Mouse (Mus musculus): ENCODE measurements at regions not wholly inside any gene's neighbourhood (a gene's known extent, or its start where the extent isn't known, plus 50 kb on each side); places are given as distances from the start of the nearest gene placed in this dataset.

GRCm38 (mm10) chr8:44819691-44820090 is 115.6 kb upstream of the Fat1 start:
- no peak for DNase-seq (ENCODE audit: low spot score in 2 of 2)
- intact Hi-C loops (cut with DNase I) = no loop called here

- no peak for DNase-seq (ENCODE audit: low spot score in 2 of 2)
- intact Hi-C loops (cut with DNase I) = no loop called here
These were observed 110.0 kb upstream of the Fat1 start for GRCm38 (mm10) chr8:44825183-44825757.

- intact Hi-C loops (cut with DNase I) = no loop called here
- peak; percentile 49 to 59 for DNase-seq (ENCODE audit: low spot score in 2 of 2)
These were observed 108.3 kb upstream of the Fat1 start for GRCm38 (mm10) chr8:44826936-44827335.

GRCm38 (mm10) chr8:44828026-44828425 is 107.2 kb upstream of the Fat1 start:
- no peak for DNase-seq (ENCODE audit: low spot score in 2 of 2)
- intact Hi-C loops (cut with DNase I) = no loop called here

- intact Hi-C loops (cut with DNase I) = no loop called here
- DNase-seq (ENCODE audit: low spot score in 2 of 2) = no peak
These were observed 96.8 kb upstream of the Fat1 start for GRCm38 (mm10) chr8:44838431-44838830.

GRCm38 (mm10) chr8:44839504-44840209 is 95.6 kb upstream of the Fat1 start:
- intact Hi-C loops (cut with DNase I) = no loop called here
- no peak for DNase-seq (ENCODE audit: low spot score in 2 of 2)

- DNase-seq (ENCODE audit: low spot score in 2 of 2) = no peak
- intact Hi-C loops (cut with DNase I) = no loop called here
These were observed 94.6 kb upstream of the Fat1 start for GRCm38 (mm10) chr8:44840646-44841045.

- no peak for DNase-seq (ENCODE audit: low spot score in 2 of 2)
- intact Hi-C loops (cut with DNase I) = no loop called here
These were observed 90.9 kb upstream of the Fat1 start for GRCm38 (mm10) chr8:44844362-44844761.

GRCm38 (mm10) chr8:44852223-44852622 is 83.0 kb upstream of the Fat1 start:
- intact Hi-C loops (cut with DNase I) = no loop called here
- no peak for DNase-seq (ENCODE audit: low spot score in 2 of 2)

- DNase-seq (ENCODE audit: low spot score in 2 of 2) = no peak
- intact Hi-C loops (cut with DNase I) = no loop called here
These were observed 80.1 kb upstream of the Fat1 start for GRCm38 (mm10) chr8:44855115-44855514.

GRCm38 (mm10) chr8:44867202-44867601 is 68.0 kb upstream of the Fat1 start:
- intact Hi-C loops (cut with DNase I) = no loop called here
- no peak for DNase-seq (ENCODE audit: low spot score in 2 of 2)

GRCm38 (mm10) chr8:44867666-44868065 is 67.6 kb upstream of the Fat1 start:
- intact Hi-C loops (cut with DNase I) = no loop called here
- no peak for DNase-seq (ENCODE audit: low spot score in 2 of 2)

- intact Hi-C loops (cut with DNase I) = no loop called here
These were observed 58.2 kb upstream of the Fat1 start for GRCm38 (mm10) chr8:44877066-44877465.

GRCm38 (mm10) chr8:44878208-44878607 is 57.0 kb upstream of the Fat1 start:
- no peak for DNase-seq (ENCODE audit: low spot score in 2 of 2)
- intact Hi-C loops (cut with DNase I) = no loop called here

More at GRCm38 (mm10) chr8:44877066-44877465, 58.2 kb upstream of the Fat1 start:
- DNase-seq (ENCODE audit: low spot score in 2 of 2) = no peak

GRCm38 (mm10) chr8:44879186-44879585 is 56.1 kb upstream of the Fat1 start:
- no peak for DNase-seq (ENCODE audit: low spot score in 2 of 2)
- intact Hi-C loops (cut with DNase I) = no loop called here

GRCm38 (mm10) chr8:44884399-44885006 is 50.7 kb upstream of the Fat1 start:
- DNase-seq (ENCODE audit: low spot score in 2 of 2) = no peak
- intact Hi-C loops (cut with DNase I) = no loop called here
